Mouse (Mus musculus): ENCODE measurements around the gene Htr2b. TPM values are rescaled to one million over a fixed set of nuclear protein-coding genes. Genes with fewer than 3 reads are reported as not detected.

The Htr2b gene
- total RNA-seq, 4 experiments from 2014 or later: not detected

DNA sequence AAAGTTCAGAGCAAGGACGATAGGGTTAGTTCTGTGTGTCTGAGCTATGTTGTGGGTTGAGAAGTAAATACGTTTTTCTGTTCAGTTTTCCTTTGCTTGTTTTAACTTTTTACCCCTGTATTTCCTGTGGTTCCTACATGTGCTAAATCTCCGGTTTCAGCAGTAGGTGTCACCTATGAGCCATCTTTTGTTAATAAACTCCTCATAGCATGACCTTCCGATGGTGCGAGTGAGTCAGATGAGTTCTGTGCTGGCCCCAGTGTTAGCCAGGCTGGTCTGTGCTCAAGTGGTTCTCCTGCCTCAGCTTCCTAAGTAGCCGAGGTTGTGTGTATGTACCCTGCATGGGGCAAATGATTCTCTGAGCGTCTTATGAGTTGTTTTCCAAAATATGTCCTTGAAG, 17.4 kb downstream of the Htr2b start:
- DNase-seq (ENCODE audit: low spot score in 2 of 2): no peak

DNA sequence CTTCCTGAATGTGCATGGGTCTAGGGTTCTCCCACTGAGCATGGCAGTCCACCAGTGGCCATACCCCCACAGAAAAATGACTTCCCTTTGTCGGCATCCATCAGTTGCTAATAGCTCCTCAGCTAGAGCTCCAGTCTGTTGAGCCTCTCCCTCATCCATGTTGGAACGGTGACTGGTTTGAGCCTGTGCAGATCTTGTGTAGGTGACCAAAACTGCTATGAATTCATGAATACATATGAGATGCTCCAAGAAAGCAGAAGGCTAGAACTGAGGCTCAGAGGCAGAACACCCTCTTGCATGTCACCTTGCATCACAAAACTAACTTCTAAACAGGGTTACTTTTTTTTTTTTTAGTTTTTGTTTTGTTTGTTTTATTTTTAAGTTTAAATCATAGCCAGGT, 35.2 kb downstream of the Htr2b start:
- DNase-seq (ENCODE audit: low spot score in 2 of 2): no peak

DNA sequence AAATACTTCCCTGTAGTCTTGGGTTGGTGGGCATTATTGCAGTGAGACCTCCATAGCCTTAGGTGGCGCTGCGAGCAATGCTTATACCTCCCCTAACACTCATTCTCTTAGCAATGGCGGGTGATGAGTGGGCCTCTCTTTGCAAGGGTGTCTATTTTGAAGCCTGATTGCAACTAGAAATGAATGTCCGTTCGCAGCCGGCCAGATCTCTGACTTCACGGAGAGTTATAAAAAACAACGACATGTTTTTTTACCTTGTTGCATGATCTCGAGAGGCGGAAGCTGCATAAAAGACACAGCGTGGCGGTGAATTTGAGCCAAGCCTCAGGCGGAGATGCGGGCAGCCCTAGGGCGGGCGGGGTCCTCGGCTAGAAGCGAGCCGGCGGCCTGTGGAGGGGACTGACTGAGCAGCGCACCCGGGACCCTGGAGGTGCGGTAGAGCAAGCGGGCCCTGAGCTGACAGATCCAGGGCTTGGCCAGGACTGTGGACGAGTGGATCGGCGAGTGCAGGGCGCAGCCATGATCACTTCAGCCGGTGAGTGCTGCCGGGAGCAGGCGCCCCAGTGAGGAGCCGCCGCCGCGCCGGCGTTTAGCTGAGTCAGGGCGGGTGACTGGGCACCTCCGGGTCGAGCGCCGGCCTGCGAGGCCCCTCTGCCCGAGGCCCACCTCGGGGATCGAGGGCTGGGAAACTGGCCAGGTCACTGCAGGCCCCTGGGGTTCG, 47.3 kb downstream of the Htr2b start, which contains the start of gene Psmd1:
Gene Psmd1, plus strand, starts transcription at position 117 of the 721 bp plus-strand sequence.
- peak; percentile 85 to 89 for DNase-seq (ENCODE audit: low spot score in 2 of 2)

DNA sequence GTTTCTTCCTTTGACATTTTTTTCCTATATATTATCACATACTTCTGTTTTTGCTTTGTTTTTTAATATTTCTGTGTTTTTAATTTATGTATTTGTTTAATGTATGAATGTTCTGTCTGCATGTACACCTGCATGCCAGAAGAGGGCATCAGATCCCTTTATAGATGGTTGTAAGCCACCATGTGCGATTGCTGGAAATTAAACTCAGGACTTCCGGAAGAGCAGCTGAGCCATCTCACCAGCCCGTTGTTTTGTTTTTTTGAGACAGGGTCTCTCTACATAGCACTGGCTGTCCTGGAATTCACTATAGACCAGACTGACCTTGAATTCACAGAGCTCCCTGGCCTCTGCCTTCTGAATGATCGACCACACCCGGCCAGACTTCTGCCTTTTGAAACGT, 49.2 kb downstream of the Htr2b start:
- no peak for DNase-seq (ENCODE audit: low spot score in 2 of 2)

DNA sequence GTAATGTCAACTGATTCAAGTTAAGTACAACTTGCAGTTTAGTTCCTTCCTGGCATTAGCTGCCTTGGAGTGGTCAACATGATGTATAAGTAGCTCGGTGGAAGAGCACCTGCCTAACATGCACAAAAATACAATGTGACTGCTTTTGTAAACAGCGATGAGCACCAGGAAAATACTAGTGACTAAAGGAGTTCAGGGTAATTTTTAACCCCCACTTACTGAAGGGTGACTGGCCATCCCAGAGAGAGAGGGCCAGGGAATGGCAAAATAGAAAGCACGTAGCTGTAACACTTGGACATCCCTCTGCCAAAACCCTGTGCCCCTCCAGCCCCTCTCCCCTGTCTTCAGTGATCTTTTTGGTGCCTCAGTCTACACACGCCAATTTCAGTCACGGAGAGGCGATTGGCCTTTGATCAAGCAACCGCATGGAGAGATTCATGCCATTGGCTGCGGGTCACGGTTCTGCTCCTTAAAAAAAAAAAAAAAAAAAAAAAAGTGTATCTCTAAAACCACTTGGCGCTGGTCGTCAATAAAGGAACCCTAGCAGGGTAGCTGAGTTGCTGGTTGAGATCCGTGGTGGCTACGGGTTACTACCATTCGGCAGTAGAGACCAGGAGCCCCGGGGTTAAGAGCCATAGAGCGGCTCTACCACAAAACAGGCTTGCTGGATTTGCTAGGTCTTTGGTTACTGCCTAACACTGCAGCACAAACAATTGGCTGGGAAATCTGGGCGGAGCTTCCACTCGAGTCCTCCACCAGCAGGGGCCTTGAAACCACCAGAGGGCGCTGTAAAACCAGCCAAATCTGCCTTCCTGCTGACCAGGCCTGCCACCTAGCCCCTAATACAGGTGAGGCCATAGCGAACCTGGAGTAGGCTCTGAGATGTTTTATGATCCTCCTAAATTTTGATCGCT, 52.7 kb downstream of the Htr2b start:
- peak; percentile 91 to 96 for DNase-seq (ENCODE audit: low spot score in 2 of 2)

DNA sequence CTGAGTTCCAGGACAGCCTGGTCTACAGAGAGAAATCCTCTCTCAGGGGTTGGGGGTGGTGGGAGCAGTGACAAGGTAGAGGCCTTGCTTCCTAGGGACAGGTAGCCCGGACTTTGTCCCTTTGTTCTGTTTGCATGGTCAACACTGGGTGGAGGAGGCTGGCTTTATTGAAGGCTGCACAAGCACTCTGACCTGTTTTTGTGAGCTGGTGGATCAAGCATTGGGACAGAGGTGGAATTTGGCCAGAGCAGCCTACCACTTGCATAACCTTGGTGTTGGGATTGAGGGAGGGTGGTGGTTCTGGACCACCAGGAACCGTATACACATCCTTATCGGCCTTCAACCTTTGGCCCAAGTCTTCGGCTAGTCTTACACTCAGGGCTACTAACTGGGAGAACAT, 55.5 kb downstream of the Htr2b start:
- DNase-seq (ENCODE audit: low spot score in 2 of 2): no peak

DNA sequence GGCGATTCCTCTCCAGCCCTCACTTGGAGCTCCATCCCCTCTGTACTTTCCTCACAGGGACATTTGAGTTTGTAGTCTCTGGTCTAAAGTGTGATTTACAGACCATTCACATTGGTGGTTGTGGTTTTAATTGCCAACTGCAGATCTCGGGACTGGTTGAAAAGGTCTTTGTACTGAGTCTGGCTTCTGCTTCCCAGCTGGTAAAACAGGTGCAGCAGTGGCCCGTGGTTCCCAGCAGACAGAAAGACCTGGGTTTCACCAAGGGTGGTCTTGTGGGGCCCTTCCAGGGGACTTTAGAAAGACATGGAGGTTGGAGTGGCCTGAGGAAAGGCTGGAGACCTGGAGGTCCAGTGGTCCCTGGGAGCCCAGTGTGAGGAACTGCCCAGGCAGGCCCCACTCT, 56.8 kb downstream of the Htr2b start:
- no peak for DNase-seq (ENCODE audit: low spot score in 2 of 2)

DNA sequence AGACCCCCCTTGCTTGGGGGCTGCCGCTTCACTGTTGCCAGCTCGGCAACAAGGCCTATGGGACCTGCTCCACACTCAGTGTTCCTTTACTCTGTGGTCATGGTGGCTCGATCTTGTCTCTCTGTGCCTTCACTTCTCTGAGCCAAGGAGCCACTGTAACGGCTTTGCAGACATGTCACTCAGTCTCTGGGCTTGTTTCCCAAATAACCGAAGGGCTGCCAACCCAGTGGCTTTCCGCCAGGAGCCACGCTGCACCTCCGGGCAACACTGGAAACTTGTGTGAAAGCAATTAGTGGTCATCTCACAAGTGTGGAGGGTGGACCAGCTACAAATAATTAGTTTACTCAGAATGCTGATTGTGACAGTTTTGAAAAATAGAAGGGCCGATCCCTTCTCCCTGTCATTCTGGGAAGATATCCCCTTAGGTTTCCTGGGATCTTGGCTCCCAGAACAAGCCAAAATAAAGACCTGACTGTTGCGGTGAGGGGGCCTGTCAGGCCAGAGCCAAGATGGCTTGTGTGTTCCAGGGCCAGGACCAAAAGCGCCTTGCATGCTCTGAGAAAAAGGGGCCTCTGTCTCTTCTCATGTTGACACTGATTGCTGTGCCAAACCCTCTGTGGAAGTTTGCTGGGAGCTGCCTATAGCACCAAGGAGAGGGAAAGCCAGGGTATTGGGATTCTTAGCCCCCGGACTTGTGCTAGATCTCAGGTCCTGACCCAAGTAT, 58.4 kb downstream of the Htr2b start:
- DNase-seq (ENCODE audit: low spot score in 2 of 2): peak; percentile 82 to 83

Other genes with a start within 250 kb of the Htr2b start
- gene Itm2c, start 217.7 kb downstream of the Htr2b start, total RNA-seq (2022): 100 to 1,000 TPM; 782 to 804 (median 787) TPM
- gene 4933407L21Rik, start 183.5 kb downstream of the Htr2b start, total RNA-seq (2022): 1 to 10 TPM; 4.3 to 5.3 (median 4.5) TPM
- gene Gpr55, start 151.0 kb downstream of the Htr2b start, total RNA-seq (2022): under 1 TPM in 3 of 4 experiments, not detected in 1; 0.08 to 0.52 (median 0.25) TPM
- gene Spata3, start 95.2 kb downstream of the Htr2b start, total RNA-seq (2022): 1 to 10 TPM; 1.1 to 1.7 (median 1.3) TPM
- gene 2810459M11Rik, start 66.1 kb downstream of the Htr2b start, total RNA-seq (2022): 10 to 100 TPM; 12.6 to 22.3 (median 17.2) TPM
- 100 to 1,000 TPM; 117 to 122 (median 118) TPM for gene Psmd1, start 47.6 kb downstream of the Htr2b start, total RNA-seq (2022)
- 1 to 10 TPM in 3 of 4 experiments, not detected in 1; 4.5 to 7.4 (median 6.4) TPM for gene Gm21972, start 21.7 kb upstream of the Htr2b start, total RNA-seq (2022)
- 10 to 100 TPM; 35.5 to 52.4 (median 43.3) TPM for gene Armc9, start 42.8 kb upstream of the Htr2b start, total RNA-seq (2022)
- 1 to 10 TPM in 2 of 4 experiments, under 1 TPM in 2; 0.63 to 2.1 (median 1.1) TPM for gene B3gnt7, start 190.9 kb upstream of the Htr2b start, total RNA-seq (2022)
- gene Ncl, start 247.4 kb upstream of the Htr2b start, total RNA-seq (2022): 100 to 1,000 TPM; 138 to 171 (median 146) TPM

Data from layer of hippocampus, adult 8-10 months (tissue).